Mouse (Mus musculus): ENCODE measurements around the gene Ap1ar.

- TF ChIP-seq CTCF (IDR thresholded peaks at IDR 0.05; ENCODE audit: extremely low read depth, insufficient read depth, low read length) = no peak
- no peak for TF ChIP-seq POLR2A (IDR thresholded peaks at IDR 0.05; ENCODE audit: extremely low read depth, insufficient read depth, low read length)
These were observed 49.3 kb downstream of the Ap1ar start for GRCm38 (mm10) chr3:127788038-127788437.

Data from cortical plate, adult 2 months (tissue).